Mouse (Mus musculus) ES-CJ7 (cell line): ENCODE results near the gene Atic.
A peak's percentile ranks its signal among the peaks of the same experiment; 100 is the strongest.

ENCODE experiments used
- DNase-seq: peaks from one replicate; pipeline ENCODE4 v3.0.0; 2011; ENCODE audit warnings: low read depth, low spot score

The Atic gene

DNA sequence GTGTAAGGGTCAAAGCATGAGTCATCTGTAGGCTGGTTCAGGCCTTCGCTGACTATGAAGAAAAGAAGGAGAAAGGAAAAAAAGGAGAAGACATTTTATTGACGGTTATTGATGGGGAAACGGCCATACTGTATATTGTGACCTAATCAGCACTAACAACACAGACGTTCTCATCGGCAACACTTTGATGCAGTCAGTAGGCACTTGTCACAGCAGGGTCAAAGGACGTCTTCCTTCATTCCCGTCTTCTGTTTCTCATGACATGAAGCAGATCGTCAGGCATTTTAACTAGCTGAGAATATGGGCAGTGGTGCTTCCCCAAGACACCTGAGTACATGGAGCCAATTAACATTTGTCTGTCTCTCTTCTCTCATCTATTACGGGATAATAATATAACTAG is 36.2 kb downstream of the Atic start:
- no peak for DNase-seq

DNA sequence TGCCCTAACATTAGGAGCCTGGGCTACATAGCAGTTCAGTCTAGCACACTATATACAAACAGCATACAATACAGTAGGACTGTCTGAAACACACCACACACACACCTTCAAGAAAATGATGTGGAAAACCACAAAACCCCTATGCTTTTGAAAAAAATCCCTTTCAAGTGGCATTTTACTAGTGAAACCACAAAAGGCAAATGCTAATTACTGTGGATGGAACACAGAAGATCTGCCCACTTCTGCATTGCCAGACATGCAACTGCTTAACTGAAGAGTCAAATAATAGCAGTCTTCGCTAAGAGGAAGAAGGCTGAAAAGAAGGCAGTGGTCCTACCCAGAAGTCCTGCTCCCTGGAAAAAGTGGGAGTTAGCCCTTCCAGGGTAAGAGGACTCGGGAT is 37.3 kb downstream of the Atic start:
- no peak for DNase-seq

DNA sequence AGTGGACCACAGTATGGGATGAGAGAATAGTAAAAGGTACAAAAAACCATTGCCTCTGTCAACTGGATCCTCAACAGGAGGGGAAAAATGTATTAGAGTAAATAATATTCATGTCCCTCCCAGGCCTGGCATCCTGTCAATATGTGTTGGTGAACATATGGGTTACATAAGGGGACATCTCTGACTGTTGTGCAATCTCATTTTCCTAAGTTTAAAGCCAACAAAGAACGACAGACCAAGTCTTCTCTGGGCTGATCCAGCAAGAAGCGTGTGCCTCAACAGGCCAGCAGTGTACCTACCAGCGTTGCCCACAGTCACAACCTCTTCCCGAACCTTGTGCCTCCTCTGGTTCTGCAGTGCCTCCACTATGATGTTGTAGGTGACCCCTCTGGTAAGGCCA is 38.4 kb downstream of the Atic start:
- DNase-seq = no peak

DNA sequence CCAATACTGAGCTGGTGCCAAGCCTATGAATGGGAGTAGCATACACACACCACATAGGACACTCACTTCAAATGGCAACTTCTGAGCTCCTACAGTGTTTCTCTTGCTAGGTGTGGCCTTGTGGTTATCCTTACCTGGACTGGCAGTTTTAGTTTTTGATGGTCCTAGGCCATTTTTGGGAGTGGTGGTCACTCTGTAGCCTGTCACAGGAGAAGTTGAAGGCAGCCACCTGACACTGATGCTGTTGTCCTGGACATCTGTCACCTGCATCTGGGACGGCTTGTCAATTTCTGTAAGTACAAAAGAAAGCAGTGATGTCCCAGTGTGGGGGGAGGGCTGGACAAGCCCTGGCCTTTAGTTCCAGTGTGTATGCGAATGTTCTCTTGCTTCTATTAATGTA is 48.8 kb downstream of the Atic start:
- DNase-seq = no peak

DNA sequence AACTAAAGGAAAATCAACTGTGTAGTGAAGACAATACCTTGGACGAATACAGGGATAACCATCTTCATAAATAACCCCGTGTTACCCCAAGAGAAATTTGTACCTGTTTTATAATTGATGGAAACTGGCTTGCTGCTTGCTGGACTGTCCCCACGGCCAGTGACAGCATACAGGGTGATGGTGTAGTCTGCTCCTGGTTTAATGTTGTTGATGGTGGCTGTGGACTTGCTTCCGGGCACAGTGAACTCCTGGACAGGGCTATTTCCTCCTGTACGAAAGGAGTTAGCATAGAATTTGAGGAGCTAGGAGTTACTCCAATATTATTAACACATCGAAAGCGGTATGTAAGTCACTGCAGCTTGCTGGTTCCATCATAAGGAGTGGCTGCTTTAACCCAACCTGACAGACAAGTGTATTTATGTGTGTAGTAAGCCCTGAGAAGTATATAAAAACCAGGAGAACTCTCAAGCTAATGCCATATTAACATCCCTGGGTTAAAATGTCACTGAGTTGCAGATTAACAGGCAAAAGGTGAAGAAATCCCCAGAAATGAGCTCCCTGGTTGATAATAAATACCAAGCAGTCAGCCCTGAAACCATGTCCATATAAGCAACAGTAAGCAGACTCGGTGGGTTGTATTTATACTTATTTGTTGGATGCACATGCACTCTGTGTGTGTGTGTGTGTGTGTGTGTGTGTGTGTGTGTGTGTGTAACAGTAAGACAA is 49.8 kb downstream of the Atic start:
- DNase-seq = no peak

DNA sequence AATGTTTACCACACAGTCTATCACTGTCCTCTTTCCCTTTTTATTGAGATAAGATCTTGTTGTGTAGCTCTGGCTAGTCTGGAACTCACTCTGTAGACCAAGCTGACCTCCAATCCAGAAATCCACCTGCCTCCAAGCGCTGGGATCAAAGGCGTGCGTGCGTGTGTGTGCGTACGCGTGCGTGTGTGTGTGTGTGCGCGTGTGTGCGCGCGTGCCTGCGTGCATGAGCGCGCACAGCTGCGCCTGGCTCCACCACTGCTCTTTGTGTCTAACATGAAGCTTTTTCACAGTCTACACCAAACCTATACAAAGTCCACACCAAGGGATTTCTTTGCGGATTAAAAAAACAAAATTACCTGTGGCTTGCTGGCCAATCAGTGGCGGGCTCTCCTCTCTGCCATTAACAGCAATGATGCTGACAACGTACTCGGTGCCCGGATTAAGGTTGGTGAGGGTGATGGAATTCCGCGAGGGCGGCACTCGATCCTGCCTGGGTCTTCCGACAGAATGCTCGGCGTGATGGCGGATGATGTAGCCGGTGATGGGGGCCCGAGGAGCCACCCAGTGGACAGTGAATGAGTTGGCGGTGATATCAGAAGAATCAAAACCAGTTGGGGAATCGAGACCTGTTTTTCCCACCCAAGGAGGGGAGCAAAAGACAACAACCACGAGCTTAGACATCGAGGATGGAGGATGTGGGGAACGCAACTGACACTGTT is 52.3 kb downstream of the Atic start:
- DNase-seq = peak; percentile 63

DNA sequence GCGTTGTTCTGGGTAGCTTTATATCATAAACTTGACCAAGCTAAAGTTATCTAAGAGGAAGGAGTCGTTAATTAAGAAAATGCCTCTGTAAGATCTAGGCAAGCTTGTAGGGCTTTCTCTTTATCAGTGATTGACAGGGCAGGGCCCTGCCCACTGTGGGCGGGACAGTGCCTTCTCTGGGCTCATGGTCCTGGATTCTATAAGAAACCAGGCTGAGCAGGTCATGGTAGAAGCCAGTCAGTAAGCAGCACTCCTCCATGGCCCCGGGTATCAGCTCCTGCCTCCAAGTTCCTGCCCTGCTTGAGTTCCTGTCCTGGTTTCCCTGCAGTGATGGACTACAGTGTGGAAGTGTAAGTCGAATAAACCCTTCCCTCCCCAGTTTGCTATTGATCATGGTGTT is 53.0 kb downstream of the Atic start:
- DNase-seq = peak; percentile 59

DNA sequence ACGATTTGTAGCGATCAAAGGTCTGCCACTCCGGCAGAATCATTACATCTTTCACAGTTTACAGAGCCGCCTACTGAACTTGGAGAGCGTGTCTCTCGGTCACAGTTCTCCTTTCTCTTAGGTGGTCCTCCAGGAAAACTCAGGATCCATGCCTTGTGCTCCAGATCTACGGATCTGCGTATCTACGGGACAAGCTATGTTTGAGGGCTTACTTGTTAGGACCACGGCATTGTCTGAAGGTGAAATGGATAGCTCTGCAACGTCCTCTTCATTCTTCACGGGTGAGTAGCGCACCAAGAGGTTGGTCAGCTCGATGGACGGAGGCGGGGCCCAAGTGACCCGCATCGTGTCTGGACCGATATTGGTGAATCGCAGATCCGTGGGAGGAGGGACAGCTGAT is 55.3 kb downstream of the Atic start:
- DNase-seq = no peak

DNA sequence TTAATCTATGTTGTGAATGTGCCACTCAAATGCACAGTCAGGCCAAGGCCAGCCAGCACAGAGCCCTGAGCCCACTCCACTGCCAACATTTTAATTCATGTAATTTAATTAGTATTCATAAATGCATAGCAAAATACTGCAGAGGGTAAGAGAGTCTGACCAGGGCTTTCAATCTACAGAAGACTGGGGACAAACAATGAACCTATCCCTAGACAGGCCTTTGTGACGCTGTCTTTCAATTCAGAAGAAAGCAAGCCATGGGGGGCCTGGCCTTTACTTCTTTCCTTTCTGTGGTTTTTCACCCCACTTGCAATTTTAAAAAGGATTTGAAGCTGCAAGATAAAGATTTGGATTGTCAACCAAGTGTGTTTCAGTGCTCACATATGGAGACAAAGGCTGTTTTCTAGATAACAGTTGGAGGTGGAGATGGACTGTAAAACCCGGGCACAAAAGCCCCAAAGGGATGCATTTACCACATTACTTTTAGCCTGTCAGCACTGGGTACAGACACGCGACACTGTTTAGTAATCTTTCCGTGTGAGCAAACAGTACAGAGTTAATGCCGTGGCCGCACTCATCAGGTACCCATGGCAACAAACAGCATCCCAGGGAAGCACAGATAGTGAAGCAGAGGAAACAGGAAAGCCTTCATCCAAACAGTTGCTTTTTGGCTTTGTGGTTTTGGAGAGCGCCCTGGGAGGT is 57.7 kb downstream of the Atic start:
- no peak for DNase-seq

DNA sequence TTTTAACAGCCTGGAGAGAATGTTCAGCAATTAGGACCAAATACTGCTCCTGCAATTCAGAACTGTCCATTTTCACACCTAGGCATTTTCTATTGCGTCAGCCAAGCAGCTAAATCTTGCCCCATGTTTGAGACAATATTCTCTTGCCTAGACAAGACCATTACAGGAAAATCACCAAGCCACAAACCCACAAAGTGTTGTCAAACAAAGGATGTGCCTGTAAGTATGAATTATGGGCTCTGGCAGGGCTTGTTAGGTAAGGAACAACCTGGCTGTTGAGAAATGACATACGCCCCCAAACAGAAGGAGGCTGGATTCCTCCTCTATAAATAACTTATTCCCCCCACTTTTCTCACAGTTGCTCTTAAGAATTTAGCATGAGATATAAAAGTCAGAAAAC is 64.6 kb downstream of the Atic start:
- DNase-seq = no peak

DNA sequence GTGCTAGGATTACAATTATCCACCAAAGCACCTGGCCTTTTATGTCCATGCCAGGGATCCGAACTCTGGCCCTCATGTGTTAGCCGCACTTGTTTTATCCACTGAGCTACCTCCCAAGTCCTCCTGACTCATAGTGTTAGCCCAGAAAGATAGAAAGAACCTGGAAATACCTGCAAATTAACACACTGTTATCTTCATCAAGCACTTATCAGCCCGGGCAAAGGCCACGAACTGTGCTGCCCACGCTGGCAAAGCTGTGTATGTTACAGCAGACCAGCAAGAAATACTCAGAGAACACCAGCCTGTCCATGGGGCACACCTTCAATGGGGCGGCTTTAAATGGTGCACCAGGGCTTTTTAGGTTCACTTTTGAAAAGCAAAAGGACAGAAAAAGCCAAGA is 66.7 kb downstream of the Atic start:
- no peak for DNase-seq
